Mouse (Mus musculus): ENCODE measurements at regions not wholly inside any gene's neighbourhood (a gene's known extent, or its start where the extent isn't known, plus 50 kb on each side); places are given as distances from the start of the nearest gene placed in this dataset.
"Not testable (repeated sequence)": the region's sequence is repeated elsewhere in the genome, so short reads cannot be mapped to it uniquely, and the experiment has no call there.

- DNase-seq (ENCODE audit: low read depth, low spot score), result peak; percentile 35
These were observed 59.0 kb upstream of the Kbtbd8 start for GRCm38 (mm10) chr6:95058017-95058416.

DNA sequence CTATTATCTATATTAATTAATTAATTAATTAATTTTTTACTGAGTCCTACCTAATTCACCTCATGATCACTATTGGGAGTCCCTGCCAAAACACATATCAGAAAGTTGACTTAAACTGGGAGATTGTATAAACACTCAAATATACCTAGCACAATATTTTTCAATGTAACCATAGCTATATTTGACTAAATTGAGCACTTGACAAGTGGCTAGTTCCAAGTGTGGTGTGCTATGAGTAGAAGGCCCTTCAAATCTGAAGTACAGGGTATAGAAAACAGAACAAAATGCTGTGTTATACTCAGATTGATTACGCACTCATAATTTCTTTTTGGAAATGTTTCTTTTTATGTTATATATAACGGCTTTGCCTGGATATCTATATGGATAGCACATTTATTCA lies 60.8 kb upstream of the Kbtbd8 start:
- no peak for DNase-seq (ENCODE audit: low read depth, low spot score)

GRCm38 (mm10) chr6:95053717-95054382 lies 63.2 kb upstream of the Kbtbd8 start:
- no peak for DNase-seq (ENCODE audit: low read depth, low spot score)

- DNase-seq (ENCODE audit: low read depth, low spot score), result not testable (repeated sequence)
These were observed 75.7 kb upstream of the Kbtbd8 start for GRCm38 (mm10) chr6:95041351-95041750.

GRCm38 (mm10) chr6:95024239-95024638 lies 92.8 kb upstream of the Kbtbd8 start:
- DNase-seq (ENCODE audit: low read depth, low spot score), result no peak

GRCm38 (mm10) chr6:95021724-95022123 lies 95.3 kb upstream of the Kbtbd8 start:
- DNase-seq (ENCODE audit: low read depth, low spot score), result no peak

DNA sequence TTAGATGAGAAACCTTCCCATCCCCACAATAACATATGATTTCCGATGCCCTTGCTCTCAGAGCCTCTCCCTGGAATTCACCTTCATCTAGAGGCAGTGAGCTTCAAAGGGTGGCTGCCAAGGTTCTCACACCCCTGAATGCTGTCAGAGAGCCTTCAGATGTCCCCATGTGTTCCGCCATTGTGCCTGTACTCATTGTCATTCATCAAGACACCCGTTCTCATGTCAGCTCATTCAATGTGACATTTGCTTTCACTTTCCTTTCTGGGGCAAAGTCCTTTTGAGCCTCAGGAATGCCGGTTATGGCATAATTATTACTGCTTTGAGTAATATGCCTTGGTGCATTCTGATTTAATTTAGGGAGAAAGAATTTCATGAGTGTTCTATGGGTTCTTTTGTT lies 99.1 kb upstream of the Kbtbd8 start:
- peak; percentile 16 for DNase-seq (ENCODE audit: low read depth, low spot score)

- DNase-seq (ENCODE audit: low read depth, low spot score), result no peak
These were observed 99.6 kb upstream of the Kbtbd8 start for GRCm38 (mm10) chr6:95017484-95017883.

- DNase-seq (ENCODE audit: low read depth, low spot score), result no peak
These were observed 103.9 kb upstream of the Kbtbd8 start for GRCm38 (mm10) chr6:95013096-95013495.

DNA sequence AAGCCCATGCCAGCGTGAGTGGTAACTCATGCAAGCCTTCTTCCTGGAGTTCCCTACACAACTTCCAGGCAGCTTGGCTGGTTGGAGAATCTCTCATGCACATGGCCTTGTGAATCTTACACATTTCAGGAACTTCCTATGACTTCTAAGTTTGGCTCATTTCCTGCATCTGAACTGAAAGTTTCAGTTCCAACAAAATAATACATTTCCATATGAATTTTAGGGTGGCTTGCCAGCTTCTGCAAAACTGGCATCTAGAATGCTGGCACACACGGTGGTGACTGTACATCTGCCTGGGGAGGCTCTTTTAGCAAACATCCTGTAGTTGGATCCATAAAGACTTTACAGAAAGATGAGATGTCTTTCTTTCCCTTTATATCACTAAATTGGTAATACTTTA lies 110.6 kb upstream of the Kbtbd8 start:
- no peak for DNase-seq (ENCODE audit: low read depth, low spot score)

- DNase-seq (ENCODE audit: low read depth, low spot score), result no peak
These were observed 113.3 kb upstream of the Kbtbd8 start for GRCm38 (mm10) chr6:95003716-95004115.

- DNase-seq (ENCODE audit: low read depth, low spot score), result no peak
These were observed 117.5 kb upstream of the Kbtbd8 start for GRCm38 (mm10) chr6:94999562-94999961.

GRCm38 (mm10) chr6:94999002-94999401 lies 118.0 kb upstream of the Kbtbd8 start:
- no peak for DNase-seq (ENCODE audit: low read depth, low spot score)

DNA sequence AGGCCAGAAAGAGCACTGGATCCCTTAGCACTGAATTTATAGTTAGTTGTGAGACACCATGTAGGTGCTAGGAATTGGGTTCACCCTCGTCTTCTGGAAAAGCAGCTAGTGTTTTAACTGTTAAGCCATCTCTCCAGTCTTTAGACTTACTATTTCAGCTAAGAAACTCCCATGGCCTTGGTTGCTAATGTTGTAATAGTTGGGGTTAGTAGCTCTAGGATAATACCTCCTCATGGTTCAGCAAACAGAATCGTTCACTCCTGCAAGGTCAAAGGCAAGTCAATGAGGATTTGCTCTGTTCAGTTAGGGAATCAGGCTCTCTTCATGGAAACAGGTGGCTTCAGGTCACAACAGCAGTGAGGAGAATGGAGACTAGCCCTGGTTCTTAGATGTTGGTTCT lies 118.7 kb upstream of the Kbtbd8 start:
- DNase-seq (ENCODE audit: low read depth, low spot score), result no peak

DNA sequence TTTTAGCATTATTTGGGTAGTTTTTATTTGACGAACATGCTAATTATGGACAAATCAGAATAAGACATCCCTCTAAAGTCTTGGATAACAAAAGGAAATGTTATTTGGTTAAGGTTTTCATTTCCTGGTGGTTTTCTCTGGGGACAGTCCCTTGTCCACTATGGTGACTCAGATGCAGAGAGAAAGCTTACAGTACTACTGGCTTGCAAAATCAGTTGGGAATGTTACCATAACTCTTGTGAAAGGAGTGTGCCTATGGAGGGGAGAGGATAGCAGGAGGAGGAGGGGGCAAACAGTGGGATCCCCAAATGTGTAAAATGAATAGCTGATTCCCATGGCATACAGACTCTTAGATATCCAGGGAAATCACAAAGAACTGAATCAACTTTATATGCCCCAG lies 122.7 kb upstream of the Kbtbd8 start:
- DNase-seq (ENCODE audit: low read depth, low spot score), result no peak

- DNase-seq (ENCODE audit: low read depth, low spot score), result no peak
These were observed 129.6 kb upstream of the Kbtbd8 start for GRCm38 (mm10) chr6:94987427-94987826.

GRCm38 (mm10) chr6:94986346-94986745 lies 130.7 kb upstream of the Kbtbd8 start:
- DNase-seq (ENCODE audit: low read depth, low spot score), result peak; percentile 74

DNA sequence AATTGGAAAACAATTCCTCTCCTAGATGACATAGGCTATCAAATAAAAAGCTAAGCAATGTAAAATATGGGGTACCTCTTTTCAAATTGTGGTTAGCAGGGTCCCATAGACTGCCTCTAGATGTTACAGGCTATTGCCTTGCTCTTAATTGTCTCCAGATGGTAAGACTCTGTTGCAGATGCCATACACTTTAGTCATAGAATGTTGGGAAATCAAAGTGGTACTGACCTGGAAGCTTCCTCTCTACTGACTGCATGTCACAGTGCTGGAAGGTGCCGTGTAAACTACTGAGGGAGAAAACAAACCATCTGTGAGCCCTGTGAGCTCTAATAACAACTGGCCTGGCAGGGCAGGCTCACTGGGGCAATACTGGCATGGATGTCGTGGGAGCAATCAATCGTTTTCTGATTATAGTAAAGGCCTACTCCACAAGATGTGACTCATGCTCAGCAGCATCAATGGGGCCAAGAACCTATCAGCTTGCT lies 132.6 kb upstream of the Kbtbd8 start:
- no peak for DNase-seq (ENCODE audit: low read depth, low spot score)

DNA sequence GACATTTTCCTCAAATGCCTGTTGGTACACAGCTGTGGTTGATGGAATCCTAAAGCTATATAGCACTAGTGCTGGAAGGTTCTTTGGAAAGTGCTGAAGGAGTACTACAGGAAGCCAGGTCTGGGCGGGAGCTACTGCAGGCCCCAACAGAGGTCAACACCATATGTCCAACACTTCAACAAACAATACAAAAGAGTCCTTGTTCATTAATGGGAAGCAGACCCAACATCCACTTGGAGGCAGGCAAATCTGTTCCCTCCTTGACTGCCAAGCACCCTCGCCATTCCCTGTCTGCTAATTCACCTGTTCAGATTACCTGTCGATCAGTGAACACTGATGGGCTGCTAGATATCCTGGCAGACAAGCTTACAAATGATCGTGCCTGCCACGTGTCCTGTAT lies 148.4 kb upstream of the Kbtbd8 start:
- no peak for DNase-seq (ENCODE audit: low read depth, low spot score)

DNA sequence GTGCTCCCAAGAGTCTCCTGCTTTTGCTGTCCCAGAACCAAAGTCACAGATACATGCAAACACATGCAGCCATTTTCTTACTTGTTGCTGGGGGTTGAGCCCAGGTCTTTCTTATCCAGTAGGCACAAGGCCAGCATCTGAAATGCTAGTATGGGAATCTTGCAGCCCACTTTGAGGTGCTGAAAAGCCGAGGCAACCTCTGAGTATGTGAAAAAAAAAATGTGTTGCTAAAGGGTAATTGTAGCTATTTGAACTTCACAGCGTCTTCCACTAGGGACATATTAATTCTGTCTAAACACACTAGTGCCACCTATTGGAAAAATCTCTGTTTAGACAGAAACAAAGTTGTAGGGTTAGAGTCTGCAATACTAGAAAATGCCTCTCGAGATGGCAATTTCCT lies 150.1 kb upstream of the Kbtbd8 start:
- peak; percentile 65 for DNase-seq (ENCODE audit: low read depth, low spot score)

DNA sequence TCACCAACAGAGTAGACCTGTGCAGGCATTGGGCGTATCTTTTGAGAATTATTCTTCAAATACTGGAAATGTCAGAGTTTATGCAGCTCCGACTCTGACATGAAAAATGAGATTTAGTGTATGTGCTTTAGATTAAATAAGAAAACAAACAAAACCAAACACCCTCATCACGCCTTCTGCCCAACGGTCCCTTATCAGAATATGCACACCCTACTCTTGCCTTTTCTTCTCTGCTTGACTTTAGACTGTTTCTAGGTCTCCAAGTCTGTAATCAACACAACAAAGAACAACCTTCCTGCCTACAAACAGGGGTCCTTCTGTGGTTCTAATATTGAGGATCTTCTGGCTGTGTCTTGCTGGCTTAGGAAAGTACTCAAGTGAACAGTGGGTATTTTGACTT lies 153.8 kb upstream of the Kbtbd8 start:
- DNase-seq (ENCODE audit: low read depth, low spot score), result no peak

DNA sequence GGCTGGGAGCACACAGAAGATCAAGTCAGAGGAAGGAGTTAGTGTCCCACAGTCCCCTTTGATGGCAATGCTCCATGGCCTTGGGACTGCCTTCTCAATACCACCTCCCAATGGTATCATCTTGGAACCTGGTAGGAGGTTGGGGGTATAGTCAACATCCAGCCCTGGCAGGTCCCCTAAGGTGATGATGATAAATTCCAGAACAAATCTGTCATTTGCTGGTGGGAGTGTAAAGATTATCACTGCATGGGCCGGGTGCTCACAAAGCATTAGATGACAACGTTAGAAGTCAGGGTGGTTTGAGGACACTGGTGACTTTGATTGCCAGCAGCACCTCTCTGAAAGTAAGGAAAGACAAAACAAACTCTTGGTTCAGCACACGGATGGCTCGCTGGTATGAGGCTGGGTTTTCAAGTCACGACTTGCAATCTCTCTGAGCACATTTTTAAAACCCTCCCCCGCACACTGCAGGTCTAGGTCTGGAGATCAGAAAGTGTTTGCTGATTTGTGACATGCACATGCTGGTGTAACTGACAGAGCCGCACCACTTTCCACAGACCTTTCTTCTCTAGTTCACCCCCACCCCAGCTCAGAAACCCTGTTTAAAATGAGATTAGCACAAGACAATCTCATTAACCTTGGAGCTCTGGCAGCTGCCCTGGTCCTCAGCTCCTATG lies 154.5 kb upstream of the Kbtbd8 start:
- no peak for DNase-seq (ENCODE audit: low read depth, low spot score)

DNA sequence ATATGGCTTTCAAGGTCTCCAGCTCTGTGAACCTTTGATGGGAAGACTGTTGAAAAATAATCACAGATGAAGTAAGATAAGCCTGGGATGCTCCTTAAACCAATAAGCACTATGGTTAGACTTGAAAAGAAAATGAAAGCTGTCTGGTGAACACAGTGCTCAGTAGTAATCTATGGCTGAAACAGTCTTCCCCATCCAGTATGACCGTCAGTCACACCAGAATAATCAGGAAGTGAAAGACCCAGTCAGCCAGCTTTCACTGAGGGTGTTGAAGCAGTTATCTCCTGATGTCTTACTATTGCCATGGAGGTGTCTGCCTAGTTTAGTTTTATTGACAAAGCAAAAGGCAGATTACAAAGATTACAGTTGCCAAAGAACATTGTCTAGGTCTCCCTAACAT lies 155.2 kb upstream of the Kbtbd8 start:
- no peak for DNase-seq (ENCODE audit: low read depth, low spot score)

Data from CD4-positive, CD25-positive, alpha-beta regulatory T cell, adult 2 months (primary cell).